Mouse (Mus musculus): ENCODE data around the gene Tmem50b. TPM values are rescaled to one million over a fixed set of nuclear protein-coding genes. Genes with fewer than 3 reads are reported as not detected.

Gene Tmem50b
- polyA plus RNA-seq, 1 experiment from 2014 or later, result 34.4 TPM

GRCm38 (mm10) chr16:91566002-91566401, 31.6 kb downstream of the Tmem50b start:
- H3K36me3 ChIP-seq (ENCODE audit: inconsistent target), result peaks cover 24% of the 10 kb centered on the region
- no peak overlapping the region for H3K4me3 ChIP-seq (ENCODE audit: inconsistent target)
- no peak overlapping the region for H3K27ac ChIP-seq
- H3K79me2 ChIP-seq (ENCODE audit: inconsistent target), result peaks cover 17% of the 10 kb centered on the region; the same call in 1 of the 2 replicates
- 90% methylated on average over 7 of the region's 7 CpGs for WGBS (ENCODE audit: missing documents)

- Histone ChIP-seq H3K36me3 (ENCODE audit: inconsistent target) (peaks cover 27% of the 10 kb centered on the region), H3K4me3 (ENCODE audit: inconsistent target) (no peak overlapping the region), H3K79me2 (ENCODE audit: inconsistent target) (peaks cover 22% of the 10 kb centered on the region; the same call in 1 of the 2 replicates), H3K27ac (no peak overlapping the region)
- 84% methylated on average over 9 of the region's 9 CpGs for WGBS (ENCODE audit: missing documents)
Measured at GRCm38 (mm10) chr16:91565292-91565951, 32.2 kb downstream of the Tmem50b start.

- Histone ChIP-seq H3K79me2 (ENCODE audit: inconsistent target) (peaks cover 29% of the 10 kb centered on the region; the same call in 1 of the 2 replicates), H3K4me3 (ENCODE audit: inconsistent target) (no peak overlapping the region), H3K27ac (no peak overlapping the region), H3K36me3 (ENCODE audit: inconsistent target) (peaks cover 34% of the 10 kb centered on the region)
- WGBS (ENCODE audit: missing documents), result 96% methylated on average over 4 of the region's 4 CpGs
Measured at GRCm38 (mm10) chr16:91564580-91565291, 32.9 kb downstream of the Tmem50b start.

- peaks cover 62% of the 10 kb centered on the region for H3K36me3 ChIP-seq (ENCODE audit: inconsistent target)
- H3K79me2 ChIP-seq (ENCODE audit: inconsistent target), result peaks cover 59% of the 10 kb centered on the region
- WGBS (ENCODE audit: missing documents), result 76% methylated on average over 29 of the region's 38 CpGs
- H3K27ac ChIP-seq, result peak overlapping the region; percentile 73
- H3K4me3 ChIP-seq (ENCODE audit: inconsistent target), result no peak overlapping the region
Measured at GRCm38 (mm10) chr16:91561541-91562457, 35.8 kb downstream of the Tmem50b start.

- 62% methylated on average over 9 of the region's 9 CpGs for WGBS (ENCODE audit: missing documents)
- peaks cover 66% of the 10 kb centered on the region for H3K79me2 ChIP-seq (ENCODE audit: inconsistent target)
- no peak overlapping the region for H3K4me3 ChIP-seq (ENCODE audit: inconsistent target)
- H3K27ac ChIP-seq, result peak overlapping the region; percentile 73
- H3K36me3 ChIP-seq (ENCODE audit: inconsistent target), result peaks cover 69% of the 10 kb centered on the region
Measured at GRCm38 (mm10) chr16:91561099-91561498, 36.5 kb downstream of the Tmem50b start.

GRCm38 (mm10) chr16:91557693-91558092, 39.9 kb downstream of the Tmem50b start:
- Histone ChIP-seq H3K4me3 (ENCODE audit: inconsistent target) (no peak overlapping the region), H3K36me3 (ENCODE audit: inconsistent target) (peaks cover 77% of the 10 kb centered on the region), H3K27ac (no peak overlapping the region), H3K79me2 (ENCODE audit: inconsistent target) (peaks cover 94% of the 10 kb centered on the region)
- WGBS (ENCODE audit: missing documents), result 95% methylated on average over 15 of the region's 15 CpGs

GRCm38 (mm10) chr16:91557214-91557613, 40.4 kb downstream of the Tmem50b start:
- peaks cover 94% of the 10 kb centered on the region for H3K79me2 ChIP-seq (ENCODE audit: inconsistent target)
- H3K36me3 ChIP-seq (ENCODE audit: inconsistent target), result peaks cover 77% of the 10 kb centered on the region
- 94% methylated on average over 7 of the region's 7 CpGs for WGBS (ENCODE audit: missing documents)
- H3K4me3 ChIP-seq (ENCODE audit: inconsistent target), result no peak overlapping the region
- no peak overlapping the region for H3K27ac ChIP-seq

GRCm38 (mm10) chr16:91556659-91557058, 40.9 kb downstream of the Tmem50b start:
- WGBS (ENCODE audit: missing documents), result 91% methylated on average over 15 of the region's 15 CpGs
- H3K36me3 ChIP-seq (ENCODE audit: inconsistent target), result peaks cover 78% of the 10 kb centered on the region

GRCm38 (mm10) chr16:91555017-91555605, 42.5 kb downstream of the Tmem50b start:
- peaks cover 79% of the 10 kb centered on the region for H3K36me3 ChIP-seq (ENCODE audit: inconsistent target)
- H3K4me3 ChIP-seq (ENCODE audit: inconsistent target), result no peak overlapping the region
- H3K27ac ChIP-seq, result no peak overlapping the region
- whole genome bisulfite sequencing (ENCODE audit: missing documents), result 96% methylated on average over 8 of the region's 8 CpGs
- H3K79me2 ChIP-seq (ENCODE audit: inconsistent target), result peaks cover 100% of the 10 kb centered on the region

More at GRCm38 (mm10) chr16:91556659-91557058, 40.9 kb downstream of the Tmem50b start:
- H3K4me3 ChIP-seq (ENCODE audit: inconsistent target), result no peak overlapping the region
- peaks cover 98% of the 10 kb centered on the region for H3K79me2 ChIP-seq (ENCODE audit: inconsistent target)
- H3K27ac ChIP-seq, result no peak overlapping the region

GRCm38 (mm10) chr16:91553625-91554024, 44.0 kb downstream of the Tmem50b start:
- 17% methylated on average over 9 of the region's 12 CpGs for WGBS (ENCODE audit: missing documents)
- H3K4me3 ChIP-seq (ENCODE audit: inconsistent target), result no peak overlapping the region

GRCm38 (mm10) chr16:91552072-91552471, 45.5 kb downstream of the Tmem50b start:
- Histone ChIP-seq H3K36me3 (ENCODE audit: inconsistent target) (peaks cover 50% of the 10 kb centered on the region), H3K79me2 (ENCODE audit: inconsistent target) (peaks cover 100% of the 10 kb centered on the region), H3K27ac (no peak overlapping the region), H3K4me3 (ENCODE audit: inconsistent target) (no peak overlapping the region)
- 96% methylated on average over 8 of the region's 9 CpGs for WGBS (ENCODE audit: missing documents)

More at GRCm38 (mm10) chr16:91553625-91554024, 44.0 kb downstream of the Tmem50b start:
- peaks cover 64% of the 10 kb centered on the region for H3K36me3 ChIP-seq (ENCODE audit: inconsistent target)
- H3K27ac ChIP-seq, result no peak overlapping the region
- peaks cover 100% of the 10 kb centered on the region for H3K79me2 ChIP-seq (ENCODE audit: inconsistent target)

- Histone ChIP-seq H3K4me3 (ENCODE audit: inconsistent target) (no peak overlapping the region), H3K36me3 (ENCODE audit: inconsistent target) (peaks cover 41% of the 10 kb centered on the region), H3K79me2 (ENCODE audit: inconsistent target) (peaks cover 90% of the 10 kb centered on the region), H3K27ac (no peak overlapping the region)
- 88% methylated on average over 7 of the region's 10 CpGs for WGBS (ENCODE audit: missing documents)
Measured at GRCm38 (mm10) chr16:91551081-91551524, 46.5 kb downstream of the Tmem50b start.

GRCm38 (mm10) chr16:91549616-91550015, 48.0 kb downstream of the Tmem50b start:
- H3K36me3 ChIP-seq (ENCODE audit: inconsistent target), result peaks cover 26% of the 10 kb centered on the region
- peak overlapping the region; percentile 96 for H3K27ac ChIP-seq
- peak overlapping the region; percentile 84 for H3K4me3 ChIP-seq (ENCODE audit: inconsistent target)
- H3K79me2 ChIP-seq (ENCODE audit: inconsistent target), result peaks cover 75% of the 10 kb centered on the region
- WGBS (ENCODE audit: missing documents), result 71% methylated on average over 5 of the region's 5 CpGs

GRCm38 (mm10) chr16:91548996-91549395, 48.6 kb downstream of the Tmem50b start:
- Histone ChIP-seq H3K79me2 (ENCODE audit: inconsistent target) (peaks cover 69% of the 10 kb centered on the region), H3K4me3 (ENCODE audit: inconsistent target) (peak overlapping the region; percentile 84), H3K27ac (peak overlapping the region; percentile 96), H3K36me3 (ENCODE audit: inconsistent target) (peaks cover 20% of the 10 kb centered on the region; the same call in 1 of the 2 replicates)
- 80% methylated on average over 2 of the region's 2 CpGs for WGBS (ENCODE audit: missing documents)

Data from macrophage (primary cell).